Mouse (Mus musculus): Measurements from ENCODE around the gene Slc16a11. TPM values are rescaled to one million over a fixed set of nuclear protein-coding genes. Genes with fewer than 3 reads are reported as not detected.
"Not testable (repeated sequence)": the region's sequence is repeated elsewhere in the genome, so short reads cannot be mapped to it uniquely, and the experiment has no call there.

The Slc16a11 gene
- 1 to 10 TPM in 1 of 2 experiments, under 1 TPM in 1; 0.53 to 1.1 TPM for total RNA-seq (2021)
- long read RNA-seq, experiment 1: 0 reads
- long read RNA-seq, experiment 2, partial matches to known transcripts: 0 of 3 reads
- long read RNA-seq, experiment 2, other reads (novel, unspliced or antisense): 2 of 3 reads

GRCm38 (mm10) chr11:70212423-70212822 lies at the start of gene Slc16a11:
Gene Slc16a11, plus strand, starts transcription at chr11:70212752.
- DNase-seq (ENCODE audit: low spot score in 2 of 2): no peak

DNA sequence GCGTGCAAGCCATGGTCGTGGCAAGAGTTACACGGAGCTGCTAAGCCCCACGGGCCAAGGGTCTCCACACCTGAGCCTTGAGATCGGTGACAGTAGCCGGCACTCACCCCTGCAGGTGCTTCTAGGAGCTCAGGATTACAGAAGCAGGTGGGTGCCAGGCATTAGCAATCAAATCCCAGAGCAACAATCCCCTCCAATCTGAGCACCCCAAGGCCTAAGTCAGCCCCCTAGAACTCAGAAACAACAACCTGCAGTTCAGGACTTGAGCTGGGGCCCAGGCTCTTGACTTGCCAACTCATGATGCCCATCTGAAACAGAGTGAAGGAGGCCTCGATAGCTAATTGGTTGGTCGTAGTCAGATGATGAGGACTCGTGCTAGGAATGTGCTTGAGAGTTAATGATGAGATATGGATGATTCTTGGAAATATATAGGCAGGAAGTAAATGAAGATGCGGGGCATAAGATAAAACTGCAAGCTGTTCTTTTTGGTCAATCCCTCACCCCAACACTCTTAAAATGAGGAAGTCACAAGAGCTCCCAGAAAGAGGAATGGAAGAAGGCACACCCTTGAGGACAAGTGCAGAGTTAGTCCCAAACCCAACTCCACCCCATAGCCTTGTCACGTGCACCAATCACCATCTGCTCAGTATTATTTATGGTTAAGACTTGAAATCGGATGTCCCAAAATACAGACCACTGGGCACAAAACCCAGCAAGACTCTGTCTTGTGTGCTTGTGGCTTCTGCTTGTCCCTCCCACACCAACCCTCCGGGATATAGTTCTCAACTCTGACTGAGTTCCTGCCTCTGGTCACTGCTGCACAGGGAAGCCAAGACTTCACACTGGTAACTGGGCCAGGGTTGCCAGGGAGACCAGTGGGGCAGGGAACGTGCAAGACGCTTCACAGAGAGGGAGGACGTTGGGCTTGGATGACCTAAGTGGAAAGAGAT lies 46.3 kb upstream of the Slc16a11 start:
- no peak for DNase-seq (ENCODE audit: low spot score in 2 of 2)

GRCm38 (mm10) chr11:70168136-70168535 lies 44.4 kb upstream of the Slc16a11 start:
- DNase-seq (ENCODE audit: low spot score in 2 of 2): no peak

- not testable (repeated sequence) for DNase-seq (ENCODE audit: low spot score in 2 of 2)
Measured at GRCm38 (mm10) chr11:70169471-70169870, 43.1 kb upstream of the Slc16a11 start.

DNA sequence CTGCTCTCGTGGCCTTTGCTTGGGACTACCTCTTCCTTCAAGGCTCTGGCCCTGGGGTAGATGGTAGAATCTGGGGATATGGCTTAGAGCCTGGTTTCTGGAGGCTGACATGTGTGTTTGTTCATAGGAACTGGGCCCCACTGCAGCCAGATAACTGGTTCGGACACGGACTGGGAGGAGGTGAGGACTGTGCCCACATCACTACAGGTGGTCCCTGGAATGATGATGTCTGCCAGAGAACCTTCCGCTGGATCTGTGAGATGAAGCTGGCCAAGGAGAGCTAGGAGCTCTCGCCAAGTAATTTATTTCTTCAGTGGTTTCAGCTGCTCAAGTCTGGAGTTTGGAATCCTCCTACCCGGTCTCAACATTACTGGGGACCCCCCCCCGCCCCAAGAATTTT lies 42.3 kb upstream of the Slc16a11 start:
- no peak for DNase-seq (ENCODE audit: low spot score in 2 of 2)

DNA sequence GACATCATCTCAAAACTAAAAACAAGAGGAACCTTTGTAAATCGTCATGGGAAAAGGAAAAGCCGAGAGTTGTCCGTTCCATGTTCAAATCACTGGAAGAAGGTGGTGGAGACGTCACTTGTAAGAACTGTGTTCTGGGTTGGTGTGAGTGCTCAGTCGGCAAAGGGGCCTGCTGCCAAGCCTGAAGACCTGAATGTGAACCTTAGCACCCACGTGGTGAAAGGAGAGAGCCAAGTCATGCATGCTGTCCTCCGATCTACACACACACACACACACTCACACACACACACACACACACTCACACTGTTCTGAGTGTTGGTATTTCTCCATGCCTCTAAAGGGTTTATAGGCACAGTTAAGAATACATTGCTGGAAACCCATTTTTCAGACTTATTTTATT lies 41.4 kb upstream of the Slc16a11 start:
- DNase-seq (ENCODE audit: low spot score in 2 of 2): no peak

DNA sequence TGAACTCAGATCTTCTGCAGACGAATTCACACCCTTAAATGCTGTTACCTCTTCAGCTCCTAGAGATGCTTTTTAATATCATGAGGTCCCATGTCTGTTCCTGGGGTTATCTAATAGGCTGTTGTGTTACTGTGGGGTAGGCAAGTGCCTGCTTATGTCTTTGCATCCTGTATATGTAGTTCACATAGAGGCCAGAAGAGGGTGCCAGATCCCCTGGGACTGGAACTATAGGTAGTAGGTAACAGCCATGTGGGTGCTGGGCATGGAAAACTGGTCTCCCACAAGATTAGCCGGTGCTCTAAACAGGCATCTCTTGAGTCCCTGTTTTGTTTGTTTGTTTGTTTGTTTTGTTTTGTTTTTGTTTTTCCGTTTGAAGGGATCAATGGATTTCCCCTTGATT lies 40.7 kb upstream of the Slc16a11 start:
- DNase-seq (ENCODE audit: low spot score in 2 of 2): peak in 1 of 2 experiments; percentile 29

DNA sequence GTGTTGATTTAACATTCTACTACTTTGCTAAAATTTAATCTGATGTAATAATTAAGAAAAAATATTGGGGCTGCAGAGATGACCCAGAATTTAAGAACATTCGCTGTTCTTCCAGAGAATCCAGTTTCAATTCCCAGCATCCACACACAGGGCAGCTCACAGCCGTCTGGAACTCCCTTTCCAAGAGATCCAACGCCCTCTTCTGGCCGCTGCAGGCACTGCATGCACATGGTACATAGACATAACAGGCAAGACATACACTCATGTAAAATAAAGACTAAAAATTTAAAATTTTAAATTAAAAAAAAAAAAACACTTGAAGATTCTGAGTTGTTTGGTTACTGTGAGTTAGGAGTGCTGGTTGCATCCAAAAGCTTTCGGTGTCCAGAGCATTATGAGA lies 40.3 kb upstream of the Slc16a11 start:
- no peak for DNase-seq (ENCODE audit: low spot score in 2 of 2)

DNA sequence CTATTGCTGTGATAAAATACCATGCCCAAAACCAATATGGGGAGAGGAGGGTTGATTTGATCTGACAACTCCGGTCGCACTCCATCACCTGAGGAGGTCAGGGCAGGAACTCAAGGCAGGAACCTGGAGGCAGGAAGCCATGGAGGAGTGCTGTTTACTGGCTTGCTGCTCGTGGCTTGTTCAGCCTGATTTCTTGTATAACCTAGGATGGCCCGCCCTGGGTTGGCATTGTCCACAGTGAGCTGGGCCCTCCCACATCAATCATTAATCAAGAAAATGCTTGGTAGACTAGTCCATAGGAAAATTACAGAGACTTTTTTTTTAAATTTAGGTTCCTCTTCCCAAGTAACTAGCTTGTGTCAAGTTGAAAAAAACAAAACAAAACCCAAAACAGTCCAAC lies 38.1 kb upstream of the Slc16a11 start:
- DNase-seq (ENCODE audit: low spot score in 2 of 2): no peak

- DNase-seq (ENCODE audit: low spot score in 2 of 2): no peak
Measured at GRCm38 (mm10) chr11:70177647-70178046, 34.9 kb upstream of the Slc16a11 start.

- DNase-seq (ENCODE audit: low spot score in 2 of 2): no peak
Measured at GRCm38 (mm10) chr11:70178311-70178710, 34.2 kb upstream of the Slc16a11 start.

GRCm38 (mm10) chr11:70178756-70179155 lies 33.8 kb upstream of the Slc16a11 start:
- DNase-seq (ENCODE audit: low spot score in 2 of 2): no peak

DNA sequence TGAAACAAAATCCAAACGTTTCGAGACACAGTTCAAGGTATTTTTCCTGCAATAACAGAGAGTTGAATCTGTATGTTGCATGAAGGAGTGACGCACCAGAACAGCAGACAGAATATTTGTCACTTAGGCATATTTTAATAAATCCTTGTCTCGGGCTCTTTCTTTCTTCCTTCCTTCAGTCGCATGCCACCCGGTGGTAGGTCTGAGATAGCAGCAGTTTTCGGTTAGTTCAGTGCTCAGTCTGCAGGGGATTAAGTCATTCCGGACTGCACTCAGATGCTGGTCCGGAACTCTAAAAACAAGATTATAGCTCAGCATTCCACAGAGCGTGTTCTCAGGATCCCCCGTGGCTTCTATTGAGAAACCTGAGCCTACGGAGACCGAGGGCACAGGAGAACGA lies 33.2 kb upstream of the Slc16a11 start:
- DNase-seq (ENCODE audit: low spot score in 2 of 2): no peak

DNA sequence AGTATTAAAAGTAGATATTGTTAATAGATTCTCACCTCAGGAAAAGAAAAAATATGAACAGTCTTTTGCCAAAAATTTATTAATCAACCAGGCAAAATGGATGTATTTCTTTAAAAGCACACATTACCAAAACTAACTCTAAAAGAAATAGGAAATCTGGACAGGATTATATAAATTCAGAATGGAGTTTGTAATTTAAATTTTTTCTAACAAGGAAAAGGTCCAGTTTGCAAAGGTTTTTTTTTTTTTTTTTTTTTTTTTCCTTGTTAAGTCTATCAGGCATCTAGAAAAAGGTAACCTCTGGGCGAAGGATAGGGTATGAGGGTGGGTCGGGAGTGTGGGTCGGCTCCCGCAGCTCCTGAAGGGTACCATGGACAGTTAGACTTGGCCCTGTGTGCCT lies 32.1 kb upstream of the Slc16a11 start:
- no peak for DNase-seq (ENCODE audit: low spot score in 2 of 2)

DNA sequence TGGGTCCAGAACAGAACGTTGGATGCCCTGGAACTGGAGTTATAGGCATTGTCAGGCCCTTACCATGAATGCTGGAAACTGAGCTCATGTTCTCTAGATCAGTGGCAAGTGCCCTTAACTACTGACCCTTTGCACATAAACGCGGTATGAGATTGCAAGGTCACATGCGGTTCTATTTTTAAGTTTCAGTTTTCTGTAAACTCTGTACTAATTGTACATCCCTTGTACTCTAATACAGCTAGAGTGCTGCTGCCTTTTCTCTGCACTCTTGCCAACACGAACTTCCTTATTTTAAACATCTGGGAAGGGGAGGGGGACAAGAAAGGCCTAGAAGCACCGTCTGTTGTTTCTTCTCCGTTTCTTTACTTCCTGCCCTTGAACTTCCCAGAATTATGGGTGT lies 27.4 kb upstream of the Slc16a11 start:
- no peak for DNase-seq (ENCODE audit: low spot score in 2 of 2)

DNA sequence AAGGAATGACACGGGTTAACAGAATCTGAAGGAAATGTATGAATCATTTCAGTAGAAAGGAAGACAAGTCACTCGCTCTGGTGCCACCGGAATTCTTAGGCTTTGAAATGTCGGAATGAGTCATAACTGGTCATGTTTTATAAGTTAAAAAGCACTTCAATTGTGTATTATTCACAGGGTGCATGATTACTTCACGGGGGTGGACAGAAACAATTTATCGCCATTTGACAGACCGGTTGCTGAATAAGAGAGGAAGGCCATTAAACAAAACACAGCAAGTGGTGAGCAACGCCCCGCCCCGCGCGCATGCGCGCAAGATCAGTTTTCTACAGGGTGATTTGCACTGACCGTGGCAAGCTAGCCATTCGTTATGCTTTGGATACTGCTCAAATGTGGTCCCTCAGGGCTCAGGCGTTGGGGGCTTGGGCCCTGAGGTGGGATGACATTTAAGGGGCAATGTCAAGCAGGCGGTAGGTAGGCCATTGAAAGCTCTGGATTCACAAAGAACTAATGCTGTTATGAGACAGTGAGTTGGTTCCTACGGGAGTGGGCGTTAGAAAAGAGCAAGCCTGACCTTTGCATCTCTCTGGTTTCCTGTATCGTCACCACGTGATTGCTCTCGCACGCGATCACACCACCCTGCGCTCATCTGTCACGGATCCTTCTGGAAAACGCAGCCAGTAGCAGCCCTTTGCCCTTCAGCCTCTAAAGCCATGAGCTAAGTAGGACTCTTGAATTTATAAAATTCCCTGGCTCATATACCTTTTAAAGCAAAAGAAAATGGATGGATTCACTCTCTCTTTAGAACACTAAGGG lies 23.0 kb upstream of the Slc16a11 start:
- DNase-seq (ENCODE audit: low spot score in 2 of 2): peak in 1 of 2 experiments; percentile 36

DNA sequence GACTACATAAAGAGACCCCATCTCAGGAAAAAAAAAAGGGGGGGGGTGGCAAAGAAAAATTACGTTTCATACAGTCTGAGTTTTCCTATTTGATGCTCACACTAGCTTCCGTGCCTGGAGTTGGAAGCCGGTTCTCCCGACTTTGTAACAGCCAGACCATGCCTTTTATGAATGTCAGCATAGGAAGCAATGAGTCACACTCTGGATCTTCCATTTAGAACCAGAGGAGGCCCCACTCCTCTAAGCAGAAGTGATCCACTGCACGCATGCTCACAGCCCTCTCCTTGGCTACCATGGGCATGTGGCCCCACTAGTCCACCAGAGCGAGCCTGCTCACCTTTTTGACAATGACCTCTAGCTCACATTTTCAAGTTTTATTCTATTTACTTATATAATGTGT lies 21.4 kb upstream of the Slc16a11 start:
- no peak for DNase-seq (ENCODE audit: low spot score in 2 of 2)

DNA sequence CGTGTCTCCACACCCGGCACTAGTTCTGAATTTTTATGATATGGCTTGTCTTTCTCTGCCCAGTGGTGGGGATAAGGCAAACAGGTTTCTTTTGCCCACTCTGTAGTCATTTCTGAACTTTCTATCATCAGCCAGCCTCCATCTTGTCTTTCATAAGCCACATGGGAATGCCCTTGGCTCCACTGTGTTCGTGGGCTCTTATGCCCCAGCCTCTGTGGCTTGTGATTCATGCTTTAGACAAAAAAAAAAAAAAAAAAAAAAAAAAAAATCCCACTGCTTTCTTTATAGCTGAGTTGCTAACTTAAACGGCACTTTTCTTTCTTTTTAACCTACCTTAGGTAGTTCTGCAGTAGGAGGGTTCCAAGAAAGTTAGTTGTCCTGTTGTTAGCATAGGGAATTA lies 20.4 kb upstream of the Slc16a11 start:
- DNase-seq (ENCODE audit: low spot score in 2 of 2): no peak

DNA sequence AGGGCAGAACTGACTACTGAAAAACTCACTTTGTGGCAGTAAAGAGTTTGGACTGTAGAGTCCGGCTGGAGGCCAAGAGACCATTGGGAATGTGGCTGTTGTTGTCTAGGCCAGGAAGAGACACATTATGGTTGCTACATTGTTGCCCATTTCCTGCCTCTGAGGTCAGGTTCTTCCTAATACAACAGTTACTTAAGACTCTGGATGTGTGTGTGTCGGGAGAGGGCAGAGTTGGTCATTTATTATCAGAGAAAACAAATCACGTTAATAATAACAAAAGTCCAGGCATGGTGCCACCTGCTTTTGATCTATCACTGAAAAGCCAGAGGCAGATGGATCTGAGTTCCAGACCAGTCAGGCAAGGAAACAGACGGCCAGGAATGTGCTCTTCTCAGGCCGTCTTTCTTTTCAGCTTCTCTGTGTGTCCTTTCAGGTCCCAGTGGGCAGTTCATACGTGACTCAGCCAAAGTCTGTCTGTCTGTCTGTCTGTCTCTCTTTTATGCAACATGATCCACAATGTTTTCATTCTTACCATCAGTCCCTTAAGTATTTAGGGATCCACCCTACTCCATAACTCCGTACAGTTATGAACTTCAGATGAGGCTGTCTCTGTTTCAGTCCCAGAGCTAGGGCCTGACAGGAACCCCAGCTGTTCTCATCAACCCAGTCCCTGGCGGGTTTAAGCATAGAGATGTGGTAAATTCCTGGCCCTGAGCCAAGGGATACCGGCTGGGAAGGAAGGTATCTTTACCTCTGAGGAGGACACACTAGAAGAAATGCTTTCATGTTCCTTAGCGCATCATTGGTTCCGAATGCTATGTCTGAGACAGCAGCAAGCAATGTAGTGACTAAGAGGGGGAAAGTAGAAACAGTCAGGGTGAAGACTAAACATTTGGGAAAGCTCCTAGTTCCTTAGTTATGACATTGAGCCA lies 18.9 kb upstream of the Slc16a11 start:
- no peak for DNase-seq (ENCODE audit: low spot score in 2 of 2)

DNA sequence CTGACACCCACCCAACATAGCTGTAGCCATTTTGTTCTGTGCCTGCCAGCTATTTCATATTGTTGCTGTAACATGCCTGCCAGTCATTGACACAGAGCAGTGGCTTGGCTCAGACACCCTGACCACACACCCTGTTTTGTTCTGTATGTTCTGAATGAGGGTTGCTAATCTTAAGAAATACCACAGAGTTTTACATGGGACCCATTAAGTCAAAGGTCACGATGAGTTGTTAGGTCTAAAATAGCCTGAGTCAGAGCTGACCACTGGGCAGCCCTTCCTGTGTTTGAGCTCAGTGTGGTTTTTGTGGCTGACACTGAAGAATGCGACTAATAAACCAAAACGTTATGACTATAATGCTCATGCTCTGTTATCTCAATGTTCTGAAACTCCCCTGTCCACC lies 14.2 kb upstream of the Slc16a11 start:
- DNase-seq (ENCODE audit: low spot score in 2 of 2): no peak

- DNase-seq (ENCODE audit: low spot score in 2 of 2): no peak
Measured at GRCm38 (mm10) chr11:70199107-70199506, 13.4 kb upstream of the Slc16a11 start.
